ENCODE assay signal across 21 mouse cellular contexts in the genomic region with DNA sequence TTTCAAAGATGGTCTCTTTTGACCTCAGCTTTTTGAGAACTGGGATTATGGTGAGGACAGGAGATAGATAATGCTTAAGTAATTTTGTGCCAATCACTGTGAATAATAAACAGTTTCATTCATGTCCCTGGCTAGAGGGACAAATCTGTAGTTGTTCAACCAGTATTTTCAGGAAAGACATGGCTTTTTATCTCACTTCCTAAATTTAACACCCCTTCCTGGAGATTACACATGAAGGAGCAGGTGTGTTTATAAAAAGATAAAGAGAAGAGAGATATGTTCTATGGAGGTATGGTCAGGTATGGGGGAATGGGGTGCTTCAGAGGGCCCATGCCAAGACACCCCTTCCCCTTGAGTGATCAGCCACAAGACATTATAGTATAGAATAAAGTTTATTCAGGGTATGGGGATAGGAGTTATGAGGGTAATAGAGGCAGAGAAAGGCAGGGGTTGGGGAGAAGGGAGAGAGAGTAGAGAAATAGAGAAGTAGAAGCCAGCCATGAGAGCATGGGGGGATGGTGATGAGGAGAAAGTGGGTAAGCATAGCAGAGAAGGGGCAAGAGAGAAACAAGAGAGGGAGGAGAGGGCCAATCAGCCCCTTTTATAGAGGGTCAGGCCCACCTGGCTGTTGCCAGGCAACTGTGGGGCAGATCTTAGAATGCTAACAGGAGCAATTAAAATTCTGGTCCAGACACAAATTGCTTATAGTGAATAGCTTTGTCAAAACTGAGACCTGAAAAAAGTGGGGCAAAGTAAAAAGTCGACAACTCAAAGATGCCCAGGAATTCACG.
A peak's percentile ranks its signal among the peaks of the same experiment; 100 is the strongest.
DNase-seq lines count a peak whose midpoint lies in the region; ATAC-seq lines count a peak whose summit lies in the region.
"Had no signal": no experiment of that assay in that cellular context is flagged by ENCODE, and none has a peak within 500 bp of the region (broad histone marks: within the 10 kb centered on the region; RNA-seq: fewer than 3 reads in every experiment).

No protein-coding gene starts in this region.

- WGBS in forebrain, embryonic 11.5 days = 65% methylated on average over 2 of the region's 2 CpGs
- WGBS in forebrain, embryonic 15.5 days = 40% methylated on average over 2 of the region's 2 CpGs
- WGBS in liver, embryonic 12.5 days (ENCODE audit: insufficient replicate concordance) = 66% methylated on average over 2 of the region's 2 CpGs

- no peak overlapping the region for H3K4me2 ChIP-seq in forebrain, embryonic 11.5 days (ENCODE audit: low read depth, low read length, severe bottlenecking)
- H3K4me2 ChIP-seq in forebrain, embryonic 15.5 days (replicated peaks) = no peak overlapping the region
- no peak overlapping the region for H3K4me2 ChIP-seq in liver, embryonic 12.5 days
- H3K4me2 ChIP-seq: embryonic facial prominence, embryonic 13.5 days; embryonic facial prominence, embryonic 15.5 days had no signal

- no peaks in the 10 kb centered on the region for H3K27me3 ChIP-seq in forebrain, embryonic 11.5 days (ENCODE audit: control insufficient read depth, insufficient read depth, low read length)
- H3K27me3 ChIP-seq in forebrain, embryonic 15.5 days = no peaks in the 10 kb centered on the region
- H3K27me3 ChIP-seq in liver, embryonic 12.5 days (replicated peaks) = no peaks in the 10 kb centered on the region
- H3K27me3 ChIP-seq: embryonic facial prominence, embryonic 13.5 days; embryonic facial prominence, embryonic 15.5 days; Patski had no signal

- DNase-seq in forebrain, embryonic 11.5 days (ENCODE audit: low spot score) = no peak
- DNase-seq in 416B (ENCODE audit: low read depth) (peak; percentile 52), MEL-GATA-1-ER (ENCODE audit: extremely low read depth, low read depth) (peak; percentile 3)
- DNase-seq: adrenal gland, adult 8-10 months; adrenal gland, postnatal 14 days; adrenal gland, postnatal 36 days; cerebellum, adult 11-12 months; cerebellum, adult 2 months; cerebellum, adult 9-11 months; cerebellum, postnatal 14 days; cerebellum, postnatal 36 days; embryo, embryonic 11 days had no signal

- H3K4me1 ChIP-seq in forebrain, embryonic 11.5 days (replicated peaks; ENCODE audit: control insufficient read depth, insufficient read depth, low read length) = no peaks in the 10 kb centered on the region
- no peaks in the 10 kb centered on the region for H3K4me1 ChIP-seq in forebrain, embryonic 15.5 days
- no peaks in the 10 kb centered on the region for H3K4me1 ChIP-seq in liver, embryonic 12.5 days
- H3K4me1 ChIP-seq: embryonic facial prominence, embryonic 13.5 days; embryonic facial prominence, embryonic 15.5 days had no signal

- H3K27ac ChIP-seq in forebrain, embryonic 11.5 days (ENCODE audit: low read depth, low read length) = no peak overlapping the region
- no peak overlapping the region for H3K27ac ChIP-seq in forebrain, embryonic 15.5 days (replicated peaks)
- H3K27ac ChIP-seq in liver, embryonic 12.5 days = no peak overlapping the region
- H3K27ac ChIP-seq: embryonic facial prominence, embryonic 13.5 days; embryonic facial prominence, embryonic 15.5 days; forebrain, embryonic 10.5 days had no signal

- H3K4me3 ChIP-seq in forebrain, embryonic 11.5 days (ENCODE audit: low read depth, low read length) = no peak overlapping the region
- H3K4me3 ChIP-seq in forebrain, embryonic 15.5 days = no peak overlapping the region
- no peak overlapping the region for H3K4me3 ChIP-seq in liver, embryonic 12.5 days
- H3K4me3 ChIP-seq: embryonic facial prominence, embryonic 13.5 days; embryonic facial prominence, embryonic 15.5 days; erythroblast, embryonic 14.5 days; forebrain, embryonic 10.5 days had no signal

- no peaks in the 10 kb centered on the region for H3K9me3 ChIP-seq in forebrain, embryonic 11.5 days (ENCODE audit: control insufficient read depth, low read length)
- H3K9me3 ChIP-seq in forebrain, embryonic 15.5 days = no peaks in the 10 kb centered on the region
- H3K9me3 ChIP-seq in liver, embryonic 12.5 days (replicated peaks) = no peaks in the 10 kb centered on the region
- H3K9me3 ChIP-seq: embryonic facial prominence, embryonic 13.5 days; embryonic facial prominence, embryonic 15.5 days; forebrain, embryonic 10.5 days had no signal

- no peak overlapping the region for H3K9ac ChIP-seq in forebrain, embryonic 11.5 days (ENCODE audit: low read length)
- H3K9ac ChIP-seq in forebrain, embryonic 15.5 days (replicated peaks) = no peak overlapping the region
- no peak overlapping the region for H3K9ac ChIP-seq in liver, embryonic 12.5 days
- H3K9ac ChIP-seq: embryonic facial prominence, embryonic 13.5 days; embryonic facial prominence, embryonic 15.5 days had no signal

- ATAC-seq in forebrain, embryonic 11.5 days (replicated peaks; ENCODE audit: low FRiP score) = peak; percentile 66; the same call in 1 of the 2 replicates
- ATAC-seq in forebrain, embryonic 15.5 days (replicated peaks) = no peak
- ATAC-seq in liver, embryonic 12.5 days = no peak
- ATAC-seq: activated CD4-positive, CD25-positive, alpha-beta regulatory T cell, adult 4 months; forebrain, embryonic 16.5 days; Patski had no signal

- H3K36me3 ChIP-seq in forebrain, embryonic 11.5 days (ENCODE audit: control insufficient read depth, insufficient read depth, low read length) = no peaks in the 10 kb centered on the region
- H3K36me3 ChIP-seq in forebrain, embryonic 15.5 days = no peaks in the 10 kb centered on the region
- no peaks in the 10 kb centered on the region for H3K36me3 ChIP-seq in liver, embryonic 12.5 days
- H3K36me3 ChIP-seq: embryonic facial prominence, embryonic 13.5 days; embryonic facial prominence, embryonic 15.5 days; forebrain, embryonic 10.5 days had no signal
